Comparison of ENCODE assay signal across 26 mouse cellular contexts in genomic region chr9:120048495-120048894, GRCm38 (mm10). TPM values are rescaled to one million over a fixed set of nuclear protein-coding genes. Genes with fewer than 3 reads are reported as not detected.
DNase-seq lines count a peak whose midpoint lies in the region; ATAC-seq and TF ChIP-seq lines count a peak whose summit lies in the region.
"Had no signal": no experiment of that assay in that cellular context is flagged by ENCODE, and none has a peak within 500 bp of the region (broad histone marks: within the 10 kb centered on the region; RNA-seq: fewer than 3 reads in every experiment).

No protein-coding gene starts in this region.

- no peak for TF ChIP-seq EP300 in stomach, postnatal 0 days (optimal IDR thresholded peaks at IDR 0.05)

- no peaks in the 10 kb centered on the region for H3K9me3 ChIP-seq in stomach, embryonic 15.5 days
- no peaks in the 10 kb centered on the region for H3K9me3 ChIP-seq in stomach, postnatal 0 days (ENCODE audit: control insufficient read depth, low read length)
- no peaks in the 10 kb centered on the region for H3K9me3 ChIP-seq in stomach, embryonic 16.5 days (replicated peaks; ENCODE audit: control insufficient read depth, low read length)
- H3K9me3 ChIP-seq: G1E had no signal

- no peaks in the 10 kb centered on the region for H3K36me3 ChIP-seq in liver, adult 2 months (ENCODE audit: control insufficient read depth, insufficient read depth, low read length)
- no peaks in the 10 kb centered on the region for H3K36me3 ChIP-seq in stomach, embryonic 15.5 days
- no peaks in the 10 kb centered on the region for H3K36me3 ChIP-seq in stomach, postnatal 0 days (ENCODE audit: control insufficient read depth, insufficient read depth, low read length)
- no peaks in the 10 kb centered on the region for H3K36me3 ChIP-seq in stomach, embryonic 16.5 days (ENCODE audit: control insufficient read depth, insufficient read depth, low read length)
- H3K36me3 ChIP-seq: G1E had no signal

- H3K27me3 ChIP-seq in liver, adult 2 months (ENCODE audit: control insufficient read depth, insufficient read depth, low read length) = no peaks in the 10 kb centered on the region
- no peaks in the 10 kb centered on the region for H3K27me3 ChIP-seq in stomach, embryonic 15.5 days (replicated peaks)
- H3K27me3 ChIP-seq in stomach, postnatal 0 days (ENCODE audit: control insufficient read depth, insufficient read depth, low read length) = no peaks in the 10 kb centered on the region
- no peaks in the 10 kb centered on the region for H3K27me3 ChIP-seq in stomach, embryonic 16.5 days (ENCODE audit: control insufficient read depth, insufficient read depth, low read length)
- H3K27me3 ChIP-seq: CH12.LX, Patski had no signal

- H3K4me3 ChIP-seq in liver, adult 2 months (ENCODE audit: insufficient read depth, low read depth, low read length) = no peak overlapping the region
- H3K4me3 ChIP-seq in stomach, embryonic 15.5 days (replicated peaks) = no peak overlapping the region
- no peak overlapping the region for H3K4me3 ChIP-seq in stomach, postnatal 0 days (ENCODE audit: low read depth, low read length)
- H3K4me3 ChIP-seq in stomach, embryonic 16.5 days (replicated peaks; ENCODE audit: low read length) = no peak overlapping the region

- TF ChIP-seq POLR2A in liver, adult 2 months (IDR thresholded peaks at IDR 0.05; ENCODE audit: extremely low read depth, insufficient read depth, low read length) = no peak

- no peak overlapping the region for H3K4me2 ChIP-seq in stomach, embryonic 15.5 days
- no peak overlapping the region for H3K4me2 ChIP-seq in stomach, postnatal 0 days (replicated peaks; ENCODE audit: low read depth)
- H3K4me2 ChIP-seq in stomach, embryonic 16.5 days (ENCODE audit: low read depth, low read length) = no peak overlapping the region

- H3K4me1 ChIP-seq in liver, adult 2 months (ENCODE audit: control insufficient read depth, insufficient read depth, low read length) = peaks cover 12% of the 10 kb centered on the region
- H3K4me1 ChIP-seq in stomach, embryonic 15.5 days = no peaks in the 10 kb centered on the region
- H3K4me1 ChIP-seq in stomach, postnatal 0 days (replicated peaks; ENCODE audit: control insufficient read depth, insufficient read depth) = no peaks in the 10 kb centered on the region
- H3K4me1 ChIP-seq in stomach, embryonic 16.5 days (ENCODE audit: control insufficient read depth, insufficient read depth, low read length) = no peaks in the 10 kb centered on the region

- 0 out of 2 replicates have a peak, but pooled peaks have one; percentile 22 for ATAC-seq in stomach, embryonic 15.5 days (ENCODE audit: insufficient read depth, low FRiP score, low read depth)
- ATAC-seq in stomach, postnatal 0 days (ENCODE audit: low FRiP score, low TSS enrichment) = no peak
- 0 out of 2 replicates have a peak, but pooled peaks have one; percentile 59 for ATAC-seq in stomach, embryonic 16.5 days (ENCODE audit: insufficient read depth, low FRiP score)
- ATAC-seq: activated CD4-positive, CD25-positive, alpha-beta regulatory T cell, adult 4 months; CD4-positive, CD25-positive, alpha-beta regulatory T cell, adult 4 months; Patski had no signal

- no peak for TF ChIP-seq CTCF in liver, adult 2 months (IDR thresholded peaks at IDR 0.05; ENCODE audit: low read depth, low read length)
- TF ChIP-seq CTCF in stomach, postnatal 0 days (IDR thresholded peaks at IDR 0.05; ENCODE audit: low read depth) = no peak

- H3K79me2 ChIP-seq in liver, adult 2 months (ENCODE audit: control insufficient read depth, insufficient read depth, low read length) = no peaks in the 10 kb centered on the region

- 26% methylated on average over 6 of the region's 6 CpGs for WGBS in liver, adult 2 months
- WGBS in stomach, embryonic 15.5 days = 60% methylated on average over 6 of the region's 6 CpGs
- WGBS in stomach, postnatal 0 days = 47% methylated on average over 6 of the region's 6 CpGs
- WGBS in stomach, embryonic 16.5 days = 53% methylated on average over 6 of the region's 6 CpGs

- peak; percentile 93 for DNase-seq in liver, adult 2 months (ENCODE audit: extremely low read depth, low read depth, low spot score)
- no peak for DNase-seq in liver
- no peak for DNase-seq in stomach, postnatal 0 days (ENCODE audit: low spot score)
- DNase-seq in kidney, postnatal 4 days = no peak
- DNase-seq: adrenal gland, adult 2 months; adrenal gland, adult 8-10 months; adrenal gland, postnatal 10 days; adrenal gland, postnatal 14 days; adrenal gland, postnatal 25 days; adrenal gland, postnatal 36 days; B cell, adult 2 months; cerebellum, adult 11 months; cerebellum, adult 11-12 months; cerebellum, adult 18-20 months had no signal

- no peak overlapping the region for H3K9ac ChIP-seq in liver, adult 2 months (ENCODE audit: low read depth, low read length)
- no peak overlapping the region for H3K9ac ChIP-seq in stomach, embryonic 15.5 days
- H3K9ac ChIP-seq in stomach, postnatal 0 days (ENCODE audit: low read length) = no peak overlapping the region
- no peak overlapping the region for H3K9ac ChIP-seq in stomach, embryonic 16.5 days (ENCODE audit: low read length)

- H3K27ac ChIP-seq in liver, adult 2 months (replicated peaks; ENCODE audit: insufficient read depth, low read depth, low read length) = no peak overlapping the region; the same call in 1 of the 2 replicates
- no peak overlapping the region for H3K27ac ChIP-seq in stomach, embryonic 15.5 days
- H3K27ac ChIP-seq in stomach, postnatal 0 days (replicated peaks) = no peak overlapping the region
- H3K27ac ChIP-seq in stomach, embryonic 16.5 days (ENCODE audit: low read length) = no peak overlapping the region

RNA-seq across cellular contexts. Expression of gene Cx3cr1, which starts 21.2 kb away (rescaled TPM):
- 0.09 and 0.40 TPM in 2 replicates for total RNA-seq in liver, adult 2 months (2014; rRNA removed)
- polyA plus RNA-seq in liver, adult 2 months (2012; rRNA removed) = 0.27 and 0.39 TPM in 2 replicates
- polyA plus RNA-seq in stomach, embryonic 15.5 days (2015; fragmentation: Nextera tagmentation; extraction: Ambion mirVana) = 12.3 and 13.3 TPM in 2 replicates
- polyA plus RNA-seq in stomach, postnatal 0 days (2015; fragmentation: Nextera tagmentation; extraction: Ambion mirVana) = 8.6 and 9.5 TPM in 2 replicates
- 13.7 and 15.2 TPM in 2 replicates for polyA plus RNA-seq in stomach, embryonic 16.5 days (2015; fragmentation: Nextera tagmentation; extraction: Ambion mirVana)
- total RNA-seq: CH12.LX, MEL had no signal
- polyA plus RNA-seq: G1E, Patski had no signal

RNA-seq across cellular contexts. Expression of gene Xirp1, which starts 25.1 kb away (rescaled TPM):
- under 0.01 and 0.09 TPM in 2 replicates for total RNA-seq in liver, adult 2 months (2014; rRNA removed)
- 0.11 TPM in 2 replicates for polyA plus RNA-seq in liver, adult 2 months (2012; rRNA removed)
- polyA plus RNA-seq in stomach, embryonic 15.5 days (2015; fragmentation: Nextera tagmentation; extraction: Ambion mirVana) = 0.08 TPM in 2 replicates
- 0.05 and 0.11 TPM in 2 replicates for polyA plus RNA-seq in stomach, postnatal 0 days (2015; fragmentation: Nextera tagmentation; extraction: Ambion mirVana)
- polyA plus RNA-seq in stomach, embryonic 16.5 days (2015; fragmentation: Nextera tagmentation; extraction: Ambion mirVana) = 0.14 and 1.6 TPM in 2 replicates
- total RNA-seq: CH12.LX, MEL had no signal
- polyA plus RNA-seq: activated CD4-positive, CD25-positive, alpha-beta regulatory T cell, adult 4 months; brain, embryonic 14.5 days; CD4-positive, CD25-positive, alpha-beta regulatory T cell, adult 4 months; G1E had no signal

RNA-seq across cellular contexts. Expression of gene Ccr8, which starts 43.4 kb away (rescaled TPM):
- total RNA-seq in liver, adult 2 months (2014; rRNA removed) = not detected in 2 replicates
- polyA plus RNA-seq in liver, adult 2 months (2012; rRNA removed) = 0.07 TPM in 1 of 2 replicates, not detected in the other
- polyA plus RNA-seq in stomach, embryonic 15.5 days (2015; fragmentation: Nextera tagmentation; extraction: Ambion mirVana) = 0.88 and 1.4 TPM in 2 replicates
- polyA plus RNA-seq in stomach, postnatal 0 days (2015; fragmentation: Nextera tagmentation; extraction: Ambion mirVana) = 0.07 and 0.13 TPM in 2 replicates
- 0.97 and 1.0 TPM in 2 replicates for polyA plus RNA-seq in stomach, embryonic 16.5 days (2015; fragmentation: Nextera tagmentation; extraction: Ambion mirVana)
- total RNA-seq: adrenal gland, adult 18-20 months; adrenal gland, adult 2 months; adrenal gland, adult 8-10 months; adrenal gland, postnatal 10 days; adrenal gland, postnatal 14 days; adrenal gland, postnatal 25 days; adrenal gland, postnatal 36 days; adrenal gland, postnatal 4 days; CH12.LX; G1E; MEL had no signal
- polyA plus RNA-seq: adrenal gland, adult 2 months; C2C12; G1E; Patski had no signal
